Mouse (Mus musculus): ENCODE measurements around the gene Pakap.

The Pakap gene

GRCm38 (mm10) chr4:57793989-57794388 lies 226.0 kb downstream of the Pakap start:
- DNase-seq (ENCODE audit: low read depth in 1 of 2, low spot score in 2 of 2): no peak

GRCm38 (mm10) chr4:57794547-57794946 lies 226.6 kb downstream of the Pakap start:
- no peak for DNase-seq (ENCODE audit: low read depth in 1 of 2, low spot score in 2 of 2)

GRCm38 (mm10) chr4:57797548-57798285 lies 229.7 kb downstream of the Pakap start:
- DNase-seq (ENCODE audit: low read depth in 1 of 2, low spot score in 2 of 2): no peak

- DNase-seq (ENCODE audit: low read depth in 1 of 2, low spot score in 2 of 2): no peak
Observed at GRCm38 (mm10) chr4:57798286-57799018, 230.5 kb downstream of the Pakap start.

- no peak for DNase-seq (ENCODE audit: low read depth in 1 of 2, low spot score in 2 of 2)
Observed at GRCm38 (mm10) chr4:57799297-57799696, 231.3 kb downstream of the Pakap start.

- DNase-seq (ENCODE audit: low read depth in 1 of 2, low spot score in 2 of 2): no peak
Observed at GRCm38 (mm10) chr4:57801239-57801638, 233.3 kb downstream of the Pakap start.

- DNase-seq (ENCODE audit: low read depth in 1 of 2, low spot score in 2 of 2): no peak
Observed at GRCm38 (mm10) chr4:57801986-57802385, 234.0 kb downstream of the Pakap start.

GRCm38 (mm10) chr4:57802411-57802810 lies 234.4 kb downstream of the Pakap start:
- no peak for DNase-seq (ENCODE audit: low read depth in 1 of 2, low spot score in 2 of 2)

- no peak for DNase-seq (ENCODE audit: low read depth in 1 of 2, low spot score in 2 of 2)
Observed at GRCm38 (mm10) chr4:57804902-57805301, 236.9 kb downstream of the Pakap start.

GRCm38 (mm10) chr4:57809449-57809848 lies 241.5 kb downstream of the Pakap start:
- DNase-seq (ENCODE audit: low read depth in 1 of 2, low spot score in 2 of 2): no peak

GRCm38 (mm10) chr4:57812075-57812474 lies 244.1 kb downstream of the Pakap start:
- no peak for DNase-seq (ENCODE audit: low read depth in 1 of 2, low spot score in 2 of 2)

GRCm38 (mm10) chr4:57812916-57813575 lies 245.1 kb downstream of the Pakap start:
- DNase-seq (ENCODE audit: low read depth in 1 of 2, low spot score in 2 of 2): no peak

- no peak for DNase-seq (ENCODE audit: low read depth in 1 of 2, low spot score in 2 of 2)
Observed at GRCm38 (mm10) chr4:57813576-57813945, 245.6 kb downstream of the Pakap start.

- no peak for DNase-seq (ENCODE audit: low read depth in 1 of 2, low spot score in 2 of 2)
Observed at GRCm38 (mm10) chr4:57815355-57815754, 247.4 kb downstream of the Pakap start.

- no peak for DNase-seq (ENCODE audit: low read depth in 1 of 2, low spot score in 2 of 2)
Observed at GRCm38 (mm10) chr4:57816146-57816545, 248.2 kb downstream of the Pakap start.

- DNase-seq (ENCODE audit: low read depth in 1 of 2, low spot score in 2 of 2): no peak
Observed at GRCm38 (mm10) chr4:57820839-57821374, 252.9 kb downstream of the Pakap start.

GRCm38 (mm10) chr4:57821556-57822356 lies 253.8 kb downstream of the Pakap start:
- no peak for DNase-seq (ENCODE audit: low read depth in 1 of 2, low spot score in 2 of 2)

GRCm38 (mm10) chr4:57822641-57823040 lies 254.7 kb downstream of the Pakap start:
- no peak for DNase-seq (ENCODE audit: low read depth in 1 of 2, low spot score in 2 of 2)

- no peak for DNase-seq (ENCODE audit: low read depth in 1 of 2, low spot score in 2 of 2)
Observed at GRCm38 (mm10) chr4:57824626-57825240, 256.8 kb downstream of the Pakap start.

- no peak for DNase-seq (ENCODE audit: low read depth in 1 of 2, low spot score in 2 of 2)
Observed at GRCm38 (mm10) chr4:57826272-57826671, 258.3 kb downstream of the Pakap start.

GRCm38 (mm10) chr4:57829131-57829530 lies 261.2 kb downstream of the Pakap start:
- DNase-seq (ENCODE audit: low read depth in 1 of 2, low spot score in 2 of 2): no peak

Data from monocyte, adult 2 months (primary cell).